Mouse (Mus musculus) midbrain, postnatal 0 days (tissue): ENCODE measurements around the gene Rcvrn. TPM values are rescaled to one million over a fixed set of nuclear protein-coding genes. Genes with fewer than 3 reads are reported as not detected.

Experiments used
- ATAC-seq: fragments of 200-750 bp; cut with Nextera tagmentation; 2 replicates; pipeline ENCODE4 v1.8.0; 2017; ENCODE audit warnings: moderate number of reproducible peaks, mild to moderate bottlenecking, moderate TSS enrichment, moderate library complexity; ENCODE audit not compliant: low FRiP score
- DNase-seq: peaks from one replicate; pipeline ENCODE4 v3.0.0-alpha.2; 2015; ENCODE audit warnings: low spot score
- H3K27ac ChIP-seq: fragments of 300-500 bp; sonication (generic); 2 replicates; pipeline ENCODE4 v1.5.1; 2014; ENCODE audit warnings: low read depth, mild to moderate bottlenecking, low read length, mixed read lengths
- H3K27me3 ChIP-seq: fragments of 300-500 bp; sonication (generic); 2 replicates; pipeline ENCODE4 v1.6.1; 2014; ENCODE audit warnings: low read length, control low read depth, mixed read lengths; ENCODE audit not compliant: insufficient read depth
- H3K36me3 ChIP-seq: fragments of 300-500 bp; sonication (generic); 2 replicates; pipeline ENCODE4 v1.6.1; 2014; ENCODE audit warnings: low read length, control low read depth, mixed read lengths; ENCODE audit not compliant: insufficient read depth
- H3K4me1 ChIP-seq: fragments of 300-500 bp; sonication (generic); 2 replicates; pipeline ENCODE4 v1.6.1; 2014; ENCODE audit warnings: mild to moderate bottlenecking, control low read depth, antibody characterized with exemption, low read length, mixed read lengths; ENCODE audit not compliant: insufficient read depth
- H3K4me2 ChIP-seq: fragments of 300-500 bp; sonication (generic); 2 replicates; pipeline ENCODE4 v1.6.1; 2014; ENCODE audit warnings: low read depth, mild to moderate bottlenecking, low read length, mixed read lengths; ENCODE audit not compliant: poor library complexity, severe bottlenecking
- H3K4me3 ChIP-seq: fragments of 300-500 bp; sonication (generic); 2 replicates; pipeline ENCODE4 v1.5.1; 2014; ENCODE audit warnings: low read depth, mild to moderate bottlenecking, low read length, moderate library complexity
- H3K9ac ChIP-seq: fragments of 300-500 bp; sonication (generic); replicated peaks from 2 replicates; pipeline ENCODE4 v1.6.1; 2014; ENCODE audit warnings: mild to moderate bottlenecking, low read length, moderate library complexity, mixed read lengths; ENCODE audit not compliant: poor library complexity, severe bottlenecking
- H3K9me3 ChIP-seq: fragments of 300-500 bp; sonication (generic); 2 replicates; pipeline ENCODE4 v1.6.1; 2016; ENCODE audit warnings: low read length, control low read depth
- CTCF ChIP-seq: IDR thresholded peaks from 2 replicates; pipeline ENCODE4 v1.5.1; 2016; ENCODE audit warnings: antibody characterized with exemption, mild to moderate bottlenecking
- WGBS: fragments of 180-500 bp; shearing (Covaris S2); extraction: QIAGEN DNeasy Blood & Tissue Kit; methylation state at CpG from one replicate; pipeline ENCODE4 v1.1.7; 2014; 5-methylcytosine and 5-hydroxymethylcytosine counted together
- polyA plus RNA-seq: library from polyadenylated mRNA; unstranded; fragments of >200 nt; fragmentation: Nextera tagmentation; extraction: Ambion mirVana; gene quantifications from 2 replicates; pipeline ENCODE4 v1.2.1, GENCODE M21; 2015
- total RNA-seq: library from RNA; depleted of rRNA; stranded (reverse); fragments of >200 nt; gene quantifications from 2 replicates; pipeline ENCODE4 v1.2.3, GENCODE M21; 2014

The Rcvrn gene
- total and polyA plus RNA-seq, 2 experiments from 2014 or later, result not detected

DNA sequence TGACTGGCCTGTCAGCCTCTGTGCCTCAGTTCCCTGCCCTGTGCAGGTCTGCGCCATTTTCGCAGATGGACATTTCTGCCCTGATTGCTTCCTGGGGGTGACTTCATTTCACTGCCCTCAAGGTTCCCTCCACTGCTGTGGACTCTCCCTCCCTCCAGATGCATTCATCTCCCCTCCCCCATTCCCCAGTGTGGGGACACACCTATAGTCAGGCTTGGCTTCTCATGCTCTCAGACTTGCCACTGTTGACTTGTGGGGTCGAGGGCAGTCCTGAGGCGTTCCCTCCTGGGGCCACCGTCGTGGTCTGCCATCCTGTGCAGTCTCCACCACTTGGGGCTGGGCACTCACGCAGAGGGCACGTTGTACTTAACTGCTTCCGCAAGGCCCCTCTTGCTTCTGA lies 38.3 kb upstream of the Rcvrn start:
- TF ChIP-seq CTCF, result no peak

DNA sequence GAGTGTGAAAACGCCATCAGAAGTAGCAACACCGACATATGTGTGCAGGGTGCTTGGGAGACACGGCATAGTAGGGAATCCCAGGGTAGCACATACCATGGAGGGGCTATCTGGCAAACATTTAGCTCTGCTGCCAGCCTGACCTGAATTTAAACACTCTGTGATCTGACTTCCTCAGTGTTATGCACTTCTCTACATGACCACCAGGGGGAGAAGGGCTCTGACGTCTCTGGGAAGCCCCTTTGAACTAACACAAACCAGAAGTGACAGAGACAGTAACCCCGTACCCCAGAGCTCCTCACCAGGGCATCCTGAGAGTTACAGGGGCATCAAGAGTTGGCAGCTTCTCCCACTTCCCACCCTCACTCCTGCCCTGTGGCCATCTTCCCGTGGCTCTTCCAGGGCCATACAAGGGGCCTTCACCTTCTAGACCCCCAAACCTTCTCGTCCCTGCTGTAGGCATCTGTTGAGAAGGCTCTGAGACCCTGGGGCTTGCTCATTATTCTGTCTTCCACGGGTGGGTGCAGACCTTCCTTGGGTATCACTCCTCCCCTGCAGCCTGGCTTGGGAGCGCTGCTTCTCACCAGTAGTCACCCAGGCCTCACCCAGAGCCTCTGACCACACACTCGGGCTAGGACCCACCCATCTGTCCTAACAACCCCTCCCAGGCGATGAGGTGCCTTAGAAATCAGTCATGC lies 37.3 kb upstream of the Rcvrn start:
- Histone ChIP-seq H3K4me2 (no peak overlapping the region), H3K9ac (no peak overlapping the region), H3K27ac (0 out of 2 replicates have a peak overlapping the region, but pooled peaks have one; percentile 18), H3K27me3 (no peaks in the 10 kb centered on the region), H3K4me1 (peaks cover 9% of the 10 kb centered on the region; the same call in 1 of the 2 replicates), H3K9me3 (no peaks in the 10 kb centered on the region), H3K4me3 (no peak overlapping the region), H3K36me3 (peaks cover 12% of the 10 kb centered on the region)
- TF ChIP-seq CTCF, result peak; percentile 91
- DNase-seq (peak; percentile 75), ATAC-seq (no peak)
- WGBS, result 45% methylated on average over 11 of the region's 11 CpGs

More for the DNA sequence above, 38.3 kb upstream of the Rcvrn start:
- no peak overlapping the region for H3K9ac ChIP-seq
- ATAC-seq (no peak), DNase-seq (no peak)
- H3K36me3 ChIP-seq, result peaks cover 8% of the 10 kb centered on the region
- no peaks in the 10 kb centered on the region for H3K9me3 ChIP-seq
- no peak overlapping the region for H3K27ac ChIP-seq
- 89% methylated on average over 9 of the region's 9 CpGs for WGBS
- H3K27me3 ChIP-seq, result no peaks in the 10 kb centered on the region
- H3K4me1 ChIP-seq, result peaks cover 18% of the 10 kb centered on the region; the same call in 1 of the 2 replicates
- no peak overlapping the region for H3K4me3 ChIP-seq
- no peak overlapping the region for H3K4me2 ChIP-seq

DNA sequence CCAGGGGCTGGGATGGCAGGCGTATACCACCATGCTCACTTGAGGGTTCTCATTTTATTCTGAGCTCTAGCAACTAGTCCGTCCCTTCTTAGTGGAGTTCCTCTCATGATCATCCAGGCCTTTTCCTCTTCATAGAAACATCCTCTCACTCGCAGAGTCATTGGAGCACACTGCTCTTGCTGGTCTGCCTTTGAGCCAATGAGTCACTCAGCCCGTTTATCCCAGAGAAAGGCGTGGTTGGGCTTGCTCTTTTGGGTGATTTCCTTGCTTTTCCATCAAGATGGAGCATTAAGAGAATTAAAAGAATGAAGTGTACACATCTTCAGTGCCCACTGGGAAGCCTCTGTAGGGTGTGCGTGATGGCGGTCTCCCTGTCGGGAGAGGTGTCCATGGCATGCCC lies 33.7 kb upstream of the Rcvrn start:
- ATAC-seq (no peak), DNase-seq (no peak)
- WGBS, result 88% methylated on average over 8 of the region's 8 CpGs
- Histone ChIP-seq H3K4me1 (no peaks in the 10 kb centered on the region), H3K4me2 (no peak overlapping the region), H3K36me3 (peaks cover 16% of the 10 kb centered on the region), H3K27ac (no peak overlapping the region), H3K4me3 (no peak overlapping the region), H3K9ac (no peak overlapping the region), H3K9me3 (no peaks in the 10 kb centered on the region), H3K27me3 (no peaks in the 10 kb centered on the region)
- TF ChIP-seq CTCF, result no peak

DNA sequence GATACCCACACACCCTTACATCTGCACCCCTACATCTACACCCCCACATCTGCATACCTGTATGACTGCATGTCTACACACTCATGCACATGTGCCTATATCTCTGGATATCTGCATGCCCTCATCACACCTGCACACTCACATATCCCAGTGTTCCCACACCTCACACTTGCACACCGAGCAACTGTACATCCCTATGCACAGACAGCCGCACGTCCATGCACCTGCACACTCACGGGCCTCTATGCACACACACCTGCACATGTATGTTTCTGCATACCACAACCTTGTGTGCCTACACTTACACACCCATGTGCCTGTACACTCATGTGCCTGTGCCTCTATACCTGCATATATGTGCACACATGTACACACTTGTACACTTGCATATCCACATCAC lies 31.7 kb upstream of the Rcvrn start:
- H3K27me3 ChIP-seq, result no peaks in the 10 kb centered on the region
- no peak overlapping the region for H3K4me3 ChIP-seq
- H3K27ac ChIP-seq, result no peak overlapping the region
- no peaks in the 10 kb centered on the region for H3K4me1 ChIP-seq
- ATAC-seq, result no peak
- TF ChIP-seq CTCF, result no peak
- H3K4me2 ChIP-seq, result no peak overlapping the region
- H3K9ac ChIP-seq, result no peak overlapping the region
- H3K36me3 ChIP-seq, result peaks cover 16% of the 10 kb centered on the region
- 89% methylated on average over 4 of the region's 4 CpGs for WGBS
- no peak for DNase-seq
- no peaks in the 10 kb centered on the region for H3K9me3 ChIP-seq

DNA sequence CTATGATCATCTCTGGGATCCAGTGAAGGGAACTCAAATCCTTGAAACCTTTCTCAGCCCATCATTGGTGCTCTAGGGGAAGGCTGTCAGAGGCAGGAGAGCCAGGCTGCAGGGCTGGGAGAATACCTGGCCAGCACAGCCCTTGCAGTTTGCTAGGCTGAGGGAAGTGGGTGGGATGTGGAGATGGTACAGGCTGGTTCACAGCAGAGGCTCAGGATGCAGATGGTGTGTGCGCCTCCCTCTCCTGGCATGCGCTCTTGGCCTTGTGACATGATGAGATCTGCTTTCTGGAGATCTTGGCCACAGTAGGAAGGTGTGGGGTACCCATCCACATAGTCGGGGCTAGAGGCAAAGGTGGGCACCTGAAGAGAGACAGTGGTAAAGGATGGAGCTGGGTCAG lies 30.9 kb upstream of the Rcvrn start:
- H3K4me1 ChIP-seq, result no peaks in the 10 kb centered on the region
- ATAC-seq, result no peak
- H3K36me3 ChIP-seq, result peaks cover 16% of the 10 kb centered on the region
- TF ChIP-seq CTCF, result no peak
- H3K4me3 ChIP-seq, result no peak overlapping the region
- H3K9me3 ChIP-seq, result no peaks in the 10 kb centered on the region
- no peak overlapping the region for H3K4me2 ChIP-seq
- WGBS, result 95% methylated on average over 3 of the region's 3 CpGs
- no peak overlapping the region for H3K9ac ChIP-seq
- no peak overlapping the region for H3K27ac ChIP-seq
- no peaks in the 10 kb centered on the region for H3K27me3 ChIP-seq
- DNase-seq, result no peak

DNA sequence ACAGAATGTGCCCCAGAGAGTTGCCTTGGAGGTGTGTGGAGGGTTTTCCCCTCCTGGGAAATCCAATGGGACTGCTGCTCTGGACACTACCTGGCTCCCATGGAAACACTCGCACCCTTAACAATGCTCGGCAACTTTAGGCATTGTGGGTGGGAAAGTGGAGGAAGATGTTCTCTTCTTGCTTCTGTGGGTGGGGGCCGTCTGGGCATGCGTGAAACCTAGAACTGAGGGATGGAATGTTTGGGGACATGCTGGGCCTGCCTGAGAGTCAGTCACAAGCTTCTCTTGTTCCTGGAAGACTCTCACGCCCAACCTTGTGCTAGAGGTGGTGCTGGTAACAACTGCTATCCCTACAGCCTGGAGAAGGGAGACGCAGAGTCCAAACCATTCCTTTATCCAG lies 30.2 kb upstream of the Rcvrn start:
- ATAC-seq, result no peak
- H3K4me2 ChIP-seq, result no peak overlapping the region

More for the DNA sequence above, 30.2 kb upstream of the Rcvrn start:
- 84% methylated on average over 6 of the region's 6 CpGs for WGBS
- H3K9me3 ChIP-seq, result no peaks in the 10 kb centered on the region
- H3K27ac ChIP-seq, result no peak overlapping the region
- DNase-seq, result no peak
- no peak overlapping the region for H3K4me3 ChIP-seq
- H3K9ac ChIP-seq, result no peak overlapping the region
- H3K27me3 ChIP-seq, result no peaks in the 10 kb centered on the region
- no peak for TF ChIP-seq CTCF
- peaks cover 16% of the 10 kb centered on the region for H3K36me3 ChIP-seq
- H3K4me1 ChIP-seq, result no peaks in the 10 kb centered on the region
